Mouse (Mus musculus) ES-CJ7 (cell line): ENCODE results near the gene Irak2.

ENCODE experiments used
- DNase-seq: peaks from one replicate; pipeline ENCODE4 v3.0.0; 2011; ENCODE audit warnings: low read depth, low spot score

Irak2 gene

DNA sequence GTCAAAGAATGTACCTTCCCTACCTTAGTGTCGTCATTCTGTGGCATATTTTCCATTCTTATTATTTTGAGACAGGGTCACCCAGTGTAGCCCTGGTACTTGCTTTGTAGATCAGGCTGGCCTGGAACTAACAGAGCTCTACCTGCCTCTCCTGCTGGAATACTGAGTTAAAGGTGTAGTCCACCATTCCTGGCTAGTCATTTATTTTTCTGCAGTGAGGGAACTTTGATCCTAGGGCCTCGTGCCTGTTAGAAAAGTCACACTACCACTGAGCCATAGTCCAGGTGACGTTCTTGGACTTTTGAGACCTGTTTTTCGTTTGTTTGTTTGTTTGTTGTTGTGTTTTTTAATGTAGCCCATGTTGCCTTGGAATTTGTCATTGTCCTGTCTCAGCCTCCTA is 934 bp downstream of the Irak2 start:
- DNase-seq, result no peak

DNA sequence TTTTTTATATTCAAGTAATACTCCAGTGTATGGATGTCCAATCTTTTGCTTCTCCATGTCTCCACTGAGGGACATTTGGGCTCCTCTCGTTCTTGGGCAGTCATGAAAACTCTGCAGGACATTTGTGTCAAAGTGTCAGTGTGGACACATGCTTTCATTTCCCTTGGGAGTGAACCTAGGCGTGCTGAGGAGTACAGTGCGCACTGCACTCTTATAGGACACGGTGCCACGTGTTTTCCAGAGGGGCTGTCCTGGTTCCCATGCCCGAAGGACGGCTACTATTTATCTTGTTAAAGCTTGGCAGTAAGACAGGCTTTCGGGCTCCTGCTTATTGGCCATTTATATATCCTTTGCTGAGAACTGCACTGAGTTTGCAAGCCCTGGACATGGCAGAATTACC is 4.3 kb downstream of the Irak2 start:
- DNase-seq, result no peak

DNA sequence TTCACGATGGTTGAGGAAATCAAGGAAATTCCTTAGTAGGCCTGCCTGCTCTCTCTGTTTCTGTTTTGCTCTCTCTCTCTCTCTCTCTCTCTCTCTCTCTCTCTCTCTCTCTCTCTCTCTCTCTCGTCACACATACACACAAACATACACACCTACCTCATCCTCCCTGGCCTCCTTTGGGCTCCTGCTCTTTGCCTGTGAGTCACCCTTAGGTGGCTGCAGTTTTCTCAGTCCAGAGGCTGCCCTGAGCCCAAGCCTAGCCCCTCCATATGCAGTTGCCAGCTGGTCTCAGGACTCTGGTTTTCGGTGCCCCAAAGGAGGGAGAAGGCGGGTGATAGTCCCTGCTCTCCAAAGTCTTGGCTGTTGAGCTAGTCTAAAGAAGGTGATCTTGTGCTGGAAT is 4.8 kb downstream of the Irak2 start:
- DNase-seq, result no peak

DNA sequence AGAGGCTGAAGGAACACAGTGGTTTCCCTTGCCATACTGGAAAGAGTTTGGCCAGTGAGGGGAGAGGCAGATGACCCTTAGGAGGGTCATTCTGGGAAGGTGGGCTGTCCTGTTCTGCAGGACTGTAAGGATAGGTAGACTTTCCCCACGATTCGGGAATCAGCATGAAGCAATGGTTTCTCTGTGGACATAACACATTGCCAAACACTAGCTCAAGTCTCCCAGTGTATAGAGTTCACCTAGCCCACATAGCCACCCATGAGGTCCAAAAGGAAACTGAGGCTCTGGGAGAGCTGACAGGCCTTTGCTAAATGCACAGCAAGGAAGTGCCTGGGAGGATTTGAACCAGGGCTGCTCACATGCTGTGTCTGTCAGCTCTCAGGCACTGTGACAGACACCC is 5.7 kb downstream of the Irak2 start:
- DNase-seq, result no peak

DNA sequence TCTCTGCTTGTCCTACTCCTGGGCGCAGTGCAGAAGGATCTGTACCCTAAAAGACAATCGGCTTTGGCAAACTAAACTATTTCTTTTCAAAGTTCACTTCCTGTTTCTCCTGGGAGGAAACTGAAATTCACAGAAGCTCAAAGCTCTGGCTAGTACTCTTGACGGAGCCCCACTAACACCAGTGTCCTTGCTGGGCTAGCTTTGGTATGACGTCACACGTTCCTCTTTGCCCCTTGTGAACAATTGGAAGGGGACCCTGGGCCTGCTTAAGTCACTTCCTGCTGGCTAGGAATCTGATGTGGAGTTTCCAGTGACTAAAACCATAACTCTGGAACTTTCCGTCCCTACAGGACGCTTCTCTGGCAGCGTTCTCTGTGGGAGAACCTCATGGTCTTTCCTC is 6.5 kb downstream of the Irak2 start:
- DNase-seq, result no peak

DNA sequence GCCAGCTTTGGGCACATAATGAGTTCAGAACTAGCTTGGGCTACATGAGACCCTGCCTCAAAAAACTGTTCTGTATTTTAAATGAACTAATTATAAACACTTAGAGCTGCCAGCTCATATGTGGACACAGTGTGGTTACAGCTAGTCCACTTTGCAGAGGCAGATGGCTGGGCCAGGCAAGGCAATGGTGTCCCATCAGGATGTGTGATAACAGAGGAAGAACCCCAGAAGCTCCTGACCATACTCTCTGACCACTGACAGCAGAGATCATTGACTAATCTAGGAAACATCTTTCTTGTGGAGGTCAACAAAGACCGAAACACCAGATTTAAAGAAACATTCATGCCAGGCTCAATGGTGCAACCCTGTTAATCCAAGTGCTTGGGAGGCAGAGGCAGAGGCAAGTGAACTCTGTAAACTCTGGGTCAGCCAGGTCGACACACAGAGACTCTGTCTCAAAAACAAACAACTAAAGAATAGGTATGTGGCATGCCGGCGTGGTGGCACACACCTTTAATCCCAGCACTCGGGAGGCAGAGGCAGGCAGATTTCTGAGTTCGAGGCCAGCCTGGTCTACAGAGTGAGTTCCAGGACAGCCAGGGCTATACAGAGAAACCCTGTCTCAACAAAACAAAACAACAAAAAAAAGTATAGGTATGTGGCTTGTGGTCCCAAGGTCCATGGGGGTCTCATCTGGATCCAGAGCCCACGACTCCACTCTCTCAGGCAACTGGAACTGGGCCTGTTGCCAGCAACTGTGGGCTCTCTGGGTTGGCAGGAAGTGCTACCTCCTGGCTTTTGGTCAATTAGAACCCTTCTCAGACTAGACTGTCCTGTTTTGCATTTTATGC is 11.3 kb downstream of the Irak2 start:
- DNase-seq, result no peak

DNA sequence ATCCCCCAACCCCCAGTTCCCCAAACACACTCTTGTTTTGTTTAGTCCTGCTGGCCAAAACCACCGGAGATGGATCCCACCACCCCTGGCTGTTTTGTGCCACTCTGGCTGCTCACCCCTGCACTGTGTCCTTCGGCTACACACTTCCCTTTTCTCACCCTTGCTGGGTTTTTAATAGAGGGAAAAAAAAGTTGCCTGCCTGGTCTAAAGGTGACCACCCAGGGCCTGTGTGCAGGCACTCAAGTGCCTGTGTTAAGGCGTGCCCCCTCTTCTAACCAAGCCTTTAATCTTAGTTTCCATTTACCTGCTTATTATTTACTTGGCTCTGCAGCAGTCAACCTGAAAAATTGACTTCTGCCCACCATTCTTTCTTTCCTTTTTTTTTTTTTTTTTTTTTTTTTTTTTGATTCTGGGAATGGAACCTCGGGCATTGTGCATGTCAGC is 12.0 kb downstream of the Irak2 start:
- DNase-seq, result no peak

DNA sequence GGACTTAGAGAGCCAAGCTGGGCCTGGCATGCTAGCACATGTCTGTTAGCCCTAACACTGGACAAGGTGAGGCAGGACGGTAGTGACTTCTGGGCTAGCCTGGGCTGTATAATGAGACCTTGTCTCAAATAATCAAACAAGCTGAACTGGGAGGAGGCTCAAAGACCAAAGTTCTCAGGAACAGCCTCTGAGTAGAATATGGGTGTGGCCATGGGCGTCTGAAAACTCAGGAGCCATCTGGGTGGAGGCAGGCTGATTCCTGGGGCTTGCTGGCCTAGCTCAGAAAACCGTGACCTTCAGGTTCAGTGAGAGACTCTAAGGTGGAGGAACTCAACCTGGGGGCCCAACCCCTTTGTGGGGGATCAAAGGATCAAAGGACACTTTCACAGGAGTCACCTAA is 13.4 kb downstream of the Irak2 start:
- DNase-seq, result peak; percentile 80

DNA sequence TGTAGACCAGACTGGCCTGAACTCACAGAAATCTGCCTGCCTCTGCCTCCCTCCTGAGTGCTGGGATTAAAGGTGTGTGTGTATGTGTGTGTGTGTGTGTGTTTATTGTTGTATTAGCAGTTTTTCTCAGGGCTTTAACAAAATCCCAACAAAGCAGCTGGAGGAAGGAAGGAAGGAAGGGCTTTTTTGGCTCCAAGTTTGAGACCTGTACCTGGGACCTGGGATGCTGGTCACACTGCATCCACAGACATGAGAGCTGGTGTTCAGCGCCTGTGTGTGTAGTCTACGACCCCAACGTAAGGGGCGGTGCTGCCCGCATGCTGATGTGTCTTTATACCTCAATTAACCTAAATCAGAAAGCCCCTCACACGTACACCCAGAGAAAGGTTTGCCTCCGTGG is 15.3 kb downstream of the Irak2 start:
- no peak for DNase-seq

DNA sequence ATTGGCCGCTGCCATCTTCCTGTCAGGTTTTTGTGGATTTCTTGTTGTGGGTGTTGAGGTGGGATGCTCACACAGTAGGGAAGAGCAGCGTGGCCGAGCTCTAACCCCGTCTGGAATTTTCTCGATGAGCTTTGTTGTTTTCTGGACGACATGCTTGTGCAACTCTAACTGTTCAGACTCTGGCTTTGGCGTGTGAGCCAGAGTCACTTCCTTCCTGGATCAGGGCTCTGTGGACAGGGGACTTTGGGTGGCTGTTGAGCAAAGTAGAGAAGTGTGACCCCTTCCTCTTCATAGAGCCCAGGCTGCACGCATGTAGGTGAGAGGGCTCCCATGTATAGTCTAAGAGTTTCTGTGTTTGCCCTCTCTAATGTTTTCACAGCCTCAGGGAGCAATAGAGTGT is 15.8 kb downstream of the Irak2 start:
- DNase-seq, result no peak

DNA sequence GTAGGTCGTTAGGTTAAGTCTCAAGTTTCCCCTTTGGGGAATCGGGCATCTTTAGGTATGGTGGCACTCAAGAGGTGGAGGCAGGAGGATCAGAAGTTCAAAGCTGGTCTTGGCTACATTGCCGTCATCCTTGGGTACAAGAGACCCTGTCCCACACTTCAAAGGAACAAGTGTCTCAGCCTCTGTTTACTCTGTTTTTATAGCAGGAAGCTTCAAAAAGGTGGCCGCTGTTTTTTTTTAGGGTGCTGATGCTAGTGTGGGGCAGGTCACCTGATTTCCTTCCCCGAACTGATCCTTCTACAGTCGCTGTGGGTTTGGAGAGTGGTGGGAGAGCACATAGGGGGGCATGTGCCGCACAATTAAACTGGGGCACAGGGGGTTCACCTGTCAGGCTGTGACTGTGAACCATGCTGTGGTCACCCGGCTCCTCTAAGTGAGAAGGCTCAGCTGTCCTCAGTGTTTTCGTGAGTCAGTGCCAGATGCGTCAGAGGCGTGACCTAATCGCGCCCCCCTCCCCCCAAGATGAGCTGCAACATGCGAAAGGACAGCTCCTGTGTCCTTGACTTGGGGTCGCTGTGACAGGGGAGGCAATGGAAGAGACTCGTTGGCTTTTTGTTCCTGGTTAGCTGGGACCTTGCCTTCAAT is 16.6 kb downstream of the Irak2 start:
- peak; percentile 54 for DNase-seq

DNA sequence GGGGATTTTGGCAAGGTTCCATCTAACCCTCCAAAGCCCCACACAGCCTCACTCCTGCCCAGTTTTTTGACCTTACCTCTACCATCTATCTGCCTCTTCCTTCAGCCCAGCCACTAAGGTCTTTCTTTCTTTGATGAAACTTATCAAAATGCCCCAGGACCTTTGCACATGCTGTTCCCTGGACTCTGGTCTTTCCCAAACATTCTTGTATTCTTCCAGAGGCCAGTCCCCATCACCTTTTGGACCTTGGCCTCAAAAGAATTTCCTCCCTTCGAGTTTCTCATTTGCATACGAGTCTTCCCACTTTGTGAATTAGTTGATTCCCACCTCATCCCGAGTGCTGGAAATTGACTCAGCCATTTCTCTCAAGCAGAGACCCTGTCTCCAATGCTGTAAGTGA is 17.2 kb downstream of the Irak2 start:
- no peak for DNase-seq

DNA sequence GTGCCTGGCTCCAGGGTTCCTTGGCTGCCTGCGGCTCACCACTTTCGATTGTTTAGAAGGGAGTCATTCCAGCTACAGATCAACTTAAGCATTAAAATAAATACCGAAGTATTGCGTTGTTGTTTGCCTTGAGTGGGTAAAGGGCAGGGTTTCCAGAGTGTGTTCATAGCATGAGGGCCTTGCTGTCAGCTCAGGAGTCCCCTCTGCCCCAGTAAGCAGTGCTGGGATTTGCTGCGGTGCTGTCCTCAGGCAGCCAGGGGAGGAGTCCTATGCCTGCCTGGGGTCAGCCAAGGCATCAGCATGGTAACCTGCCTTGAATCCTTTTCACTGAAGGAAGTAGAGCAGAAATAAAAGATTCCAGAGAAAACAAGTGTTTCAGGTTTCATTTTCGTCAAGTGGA is 18.6 kb downstream of the Irak2 start:
- DNase-seq, result no peak

DNA sequence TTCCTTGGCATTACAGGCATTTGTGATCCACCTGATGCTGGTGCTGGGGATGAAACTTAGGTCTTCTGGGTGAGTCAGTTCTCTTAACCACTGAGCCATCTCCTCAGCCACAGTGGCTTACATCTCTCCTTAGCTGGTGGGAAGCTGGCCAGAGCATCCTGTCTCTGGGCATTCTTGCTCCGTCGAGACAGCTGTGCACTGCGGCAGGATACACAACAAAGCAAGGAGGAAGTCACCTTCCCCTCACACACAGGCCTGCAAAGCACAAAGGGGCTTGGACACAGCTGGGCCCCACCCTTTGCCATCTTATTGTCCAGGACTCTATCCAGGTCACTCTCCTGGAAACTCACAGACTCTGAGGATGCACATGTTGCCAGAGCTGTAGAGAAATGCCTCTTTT is 20.0 kb downstream of the Irak2 start:
- DNase-seq, result no peak

DNA sequence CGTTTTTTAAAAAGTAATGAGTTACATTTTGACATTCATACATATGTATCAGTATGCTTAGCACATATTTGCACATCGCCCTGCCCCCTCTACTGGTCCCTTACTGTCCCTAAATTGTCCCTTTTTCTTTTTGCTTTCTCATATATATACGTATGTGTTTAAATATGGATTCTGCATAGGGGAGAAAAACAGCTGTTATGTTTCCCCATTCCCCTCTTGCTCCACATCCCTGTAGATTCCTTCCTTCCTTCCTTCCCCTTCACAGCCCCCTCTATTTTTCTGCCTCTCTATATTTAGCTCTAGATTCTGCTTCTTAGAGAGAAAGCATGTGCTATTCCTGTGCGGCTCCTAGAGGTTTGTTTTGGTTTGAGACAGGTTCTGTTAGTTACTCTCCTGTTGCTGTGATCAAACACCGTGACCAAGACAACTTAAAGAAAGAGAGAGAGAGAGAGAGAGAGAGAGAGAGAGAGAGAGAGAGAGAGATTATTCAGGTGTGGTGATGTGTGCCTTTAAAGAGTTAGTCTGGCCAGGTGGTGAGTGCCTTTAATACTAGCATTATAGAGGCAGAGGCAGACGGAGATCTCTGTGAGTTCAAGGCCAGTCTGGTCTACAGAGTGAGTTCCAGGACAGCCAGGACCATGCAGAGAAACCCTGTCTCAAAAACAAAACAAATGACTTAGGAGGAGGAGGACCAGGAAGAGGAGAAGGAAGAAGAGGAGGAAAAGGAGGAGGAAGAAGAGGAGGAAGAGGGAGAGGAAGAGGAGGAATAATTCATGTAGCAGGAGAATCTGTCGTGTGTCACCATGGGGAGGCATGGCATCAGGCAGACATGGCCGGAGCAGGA is 21.6 kb downstream of the Irak2 start:
- no peak for DNase-seq

DNA sequence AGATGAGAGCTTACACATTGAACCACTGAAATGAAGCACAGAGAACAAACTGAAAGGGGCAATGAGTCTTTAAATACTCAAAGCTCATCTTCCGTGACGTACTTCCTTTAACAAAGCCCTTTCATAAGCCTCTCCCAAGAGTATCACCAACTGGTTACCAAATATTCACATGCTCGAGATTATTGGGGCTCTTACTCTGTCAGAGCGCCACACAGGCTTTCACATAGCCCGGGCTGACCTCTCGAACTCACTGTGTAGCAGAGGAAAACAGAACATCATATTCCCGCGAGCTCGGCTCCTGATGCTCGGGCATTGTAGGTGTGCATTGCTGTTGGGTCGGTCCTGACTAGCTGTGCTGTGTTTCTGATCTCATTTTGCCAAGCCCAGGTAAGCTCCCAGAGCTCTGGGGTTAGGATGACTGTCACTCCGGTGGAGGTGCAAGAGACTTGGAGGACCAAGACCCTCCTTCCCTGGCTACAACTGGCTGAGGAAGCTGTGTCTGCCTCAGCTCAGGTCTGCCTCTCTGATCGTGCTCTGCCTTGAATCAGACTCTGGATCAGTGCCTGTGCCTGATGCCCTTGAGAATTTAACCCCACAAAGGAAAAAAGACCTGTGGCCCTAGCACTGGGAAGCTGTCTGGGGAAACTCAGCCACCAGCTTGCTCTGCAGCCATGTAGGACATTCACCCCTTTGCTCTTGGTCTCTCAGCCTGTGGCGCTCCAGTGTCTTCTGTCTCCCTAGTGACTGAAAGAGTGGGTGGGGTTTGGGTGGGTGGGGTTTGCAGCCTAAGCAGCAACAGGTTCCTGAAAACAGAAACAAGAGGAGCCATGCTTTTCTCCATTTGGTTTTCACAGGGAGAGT is 22.5 kb downstream of the Irak2 start:
- DNase-seq, result peak; percentile 71

DNA sequence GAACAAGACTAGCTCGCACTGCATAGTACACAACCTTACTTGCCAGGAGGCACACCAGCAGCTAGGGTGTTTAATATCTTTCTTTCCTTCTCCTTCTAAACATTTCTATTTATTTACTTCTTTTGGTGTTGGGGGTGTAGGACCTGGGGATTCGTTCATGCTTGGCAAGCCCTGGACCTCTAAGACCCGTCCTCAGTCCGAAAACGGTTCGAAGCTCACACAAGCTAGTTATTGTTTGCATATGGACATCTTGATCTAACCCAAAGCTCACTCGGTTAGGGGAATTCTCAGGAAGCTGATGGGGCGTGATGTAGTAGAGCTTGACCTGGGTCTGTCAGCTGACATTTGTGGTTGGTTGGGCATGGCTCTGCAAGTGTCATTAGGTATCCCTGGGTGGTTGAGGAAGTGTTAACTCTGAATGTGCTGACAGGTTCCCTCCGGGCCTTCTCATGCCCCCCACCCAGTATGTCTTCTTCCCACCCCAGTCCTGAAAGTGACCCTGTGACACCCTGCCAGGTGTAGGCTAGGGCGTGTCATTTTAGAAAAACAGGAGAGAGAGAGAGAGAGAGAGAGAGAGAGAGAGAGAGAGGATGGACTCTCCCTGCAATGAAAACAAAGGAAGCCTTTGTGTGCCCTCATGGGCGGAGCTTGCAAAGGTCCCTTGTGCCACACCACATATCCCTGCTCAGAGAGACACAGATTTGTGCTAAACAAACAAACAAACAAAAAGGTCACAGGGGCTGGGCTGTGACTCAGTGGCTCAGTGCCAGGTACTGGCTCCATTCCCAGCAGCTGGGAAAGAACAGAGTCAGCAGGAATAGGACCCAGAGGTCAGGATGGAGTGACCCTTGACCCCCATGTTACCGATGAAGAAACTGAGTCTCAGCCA is 23.3 kb downstream of the Irak2 start:
- DNase-seq, result no peak

DNA sequence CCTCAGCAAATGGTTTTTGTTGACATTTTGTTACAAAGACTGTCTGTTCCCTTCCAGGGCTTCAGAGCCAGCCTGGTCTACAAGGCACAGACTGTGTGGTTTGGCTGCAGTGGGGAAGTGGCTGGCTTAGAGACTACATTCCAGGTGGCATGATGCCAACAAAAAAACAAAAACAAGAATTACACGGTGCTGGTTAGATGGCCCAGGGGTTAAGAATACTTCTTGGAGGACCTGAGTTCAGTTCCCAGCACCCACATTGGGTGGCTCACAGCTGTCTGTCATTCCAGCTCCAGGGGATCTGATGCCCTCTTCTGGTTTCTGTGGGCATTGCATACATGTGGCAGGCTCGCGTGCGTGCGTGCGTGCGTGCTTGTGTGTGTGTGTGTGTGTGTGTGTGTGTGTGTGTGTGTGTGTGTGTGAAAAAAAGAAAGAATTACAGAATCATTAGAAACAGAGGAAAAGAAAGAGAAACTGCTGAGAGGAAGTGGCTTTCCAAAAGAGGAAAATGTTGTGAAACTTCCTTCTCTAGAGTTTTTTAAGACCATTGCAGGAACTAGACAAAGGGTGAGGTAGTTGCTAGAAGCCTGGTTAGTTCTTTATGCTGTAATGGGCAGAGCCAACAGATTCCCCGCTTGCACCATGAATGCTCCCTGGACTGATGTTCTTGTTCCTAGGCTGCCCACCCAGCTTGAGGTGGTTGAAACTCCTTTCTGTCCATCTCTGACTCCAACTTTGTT is 24.9 kb downstream of the Irak2 start:
- DNase-seq, result no peak

DNA sequence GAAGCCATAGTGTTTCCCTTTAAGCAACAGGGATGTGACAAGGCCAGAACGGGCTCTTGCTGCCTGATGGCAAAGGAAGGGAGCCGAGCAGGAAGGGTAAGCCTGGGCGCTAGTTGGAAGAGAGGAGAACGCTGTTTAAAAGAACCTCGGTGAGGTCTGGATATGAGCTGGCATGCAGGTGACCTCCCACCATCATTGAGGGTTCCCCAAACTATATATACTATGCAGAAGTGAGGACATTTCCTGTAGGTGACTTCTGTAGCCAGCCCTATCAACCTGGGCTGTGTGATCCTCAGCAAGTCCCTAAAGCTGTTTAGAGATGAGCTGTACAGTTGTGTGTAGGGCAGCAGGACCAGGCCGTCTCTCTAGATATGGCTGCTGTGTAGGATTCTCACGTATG is 26.0 kb downstream of the Irak2 start:
- no peak for DNase-seq

DNA sequence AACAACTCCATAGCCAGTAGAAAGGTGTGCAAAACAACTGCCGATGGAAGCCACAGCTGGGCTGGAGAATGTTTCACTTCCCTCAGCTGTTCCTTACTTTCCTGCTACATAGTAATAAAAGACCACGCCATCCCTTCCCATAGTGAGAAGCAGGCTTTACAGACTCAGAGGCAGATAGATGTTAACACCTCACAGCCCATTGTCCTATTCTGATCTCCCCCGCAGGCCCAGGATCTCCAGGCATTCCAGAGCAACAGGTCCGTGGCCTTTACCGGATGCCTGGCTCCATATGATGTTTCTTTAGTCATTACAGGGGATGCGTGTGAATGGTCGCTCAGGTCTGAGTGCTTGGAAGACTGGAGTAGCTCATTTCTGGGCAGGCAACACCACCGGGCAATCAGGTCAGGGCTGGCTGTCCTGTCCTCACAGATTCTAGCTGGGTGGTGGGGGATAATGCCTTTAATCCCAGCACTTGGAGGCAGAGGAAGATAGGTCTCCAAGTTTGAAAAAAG is 29.4 kb downstream of the Irak2 start:
- no peak for DNase-seq
